Mouse (Mus musculus): ENCODE data around the gene Crot. TPM values are rescaled to one million over a fixed set of nuclear protein-coding genes. Genes with fewer than 3 reads are reported as not detected.
"Not testable (repeated sequence)": the region's sequence is repeated elsewhere in the genome, so short reads cannot be mapped to it uniquely, and the experiment has no call there.

The Crot gene
- polyA plus RNA-seq, 1 experiment from 2014 or later, result 17.3 TPM

GRCm38 (mm10) chr5:9032641-9033040, 35.5 kb upstream of the Crot start:
- no peak overlapping the region for H3K9ac ChIP-seq
- no peaks in the 10 kb centered on the region for H3K4me1 ChIP-seq
- no peak overlapping the region for H3K27ac ChIP-seq
- H3K9me3 ChIP-seq, result no peaks in the 10 kb centered on the region
- no peak overlapping the region for H3K4me3 ChIP-seq
- no peak overlapping the region for H3K4me2 ChIP-seq
- ATAC-seq (replicated peaks), result no peak
- 98% methylated on average over 1 of the region's 1 CpGs for WGBS
- H3K36me3 ChIP-seq (replicated peaks), result no peaks in the 10 kb centered on the region
- H3K27me3 ChIP-seq (replicated peaks), result no peaks in the 10 kb centered on the region

- Histone ChIP-seq H3K9ac (no peak overlapping the region), H3K27me3 (replicated peaks) (no peaks in the 10 kb centered on the region), H3K4me3 (no peak overlapping the region), H3K9me3 (no peaks in the 10 kb centered on the region), H3K4me2 (no peak overlapping the region), H3K4me1 (no peaks in the 10 kb centered on the region), H3K36me3 (replicated peaks) (no peaks in the 10 kb centered on the region), H3K27ac (no peak overlapping the region)
- ATAC-seq (replicated peaks), result no peak
- WGBS, result 94% methylated on average over 8 of the region's 8 CpGs
Measured at GRCm38 (mm10) chr5:9032101-9032590, 35.0 kb upstream of the Crot start.

DNA sequence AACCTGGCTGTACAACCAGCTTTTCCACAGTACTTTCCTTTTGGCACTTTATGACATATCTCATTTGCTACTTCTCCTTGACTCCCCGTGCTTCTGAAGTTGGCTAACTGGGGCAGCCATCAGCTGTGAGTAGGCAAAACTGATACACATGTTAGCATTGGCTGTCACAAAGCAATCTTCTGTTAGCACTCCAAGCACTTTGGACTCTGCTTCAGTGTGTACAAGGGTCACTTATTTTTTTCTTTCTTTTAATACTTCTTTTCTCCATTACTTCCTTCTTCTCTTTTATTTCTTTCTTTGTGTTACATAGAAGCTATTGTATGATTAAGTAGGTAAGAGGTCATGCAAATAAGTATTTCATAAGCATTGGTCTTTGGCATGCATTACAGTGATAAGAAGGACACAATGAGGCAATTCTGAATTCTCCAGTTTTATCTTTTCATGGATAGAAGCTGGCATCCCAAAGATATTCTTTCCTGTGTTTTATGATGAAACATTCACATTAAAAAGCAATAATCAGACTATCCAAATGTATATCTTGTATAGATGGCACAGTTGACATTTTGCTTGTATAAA, 31.2 kb upstream of the Crot start:
- Histone ChIP-seq H3K9ac (no peak overlapping the region), H3K36me3 (replicated peaks) (no peaks in the 10 kb centered on the region), H3K27ac (no peak overlapping the region), H3K4me1 (no peaks in the 10 kb centered on the region), H3K4me3 (no peak overlapping the region), H3K9me3 (no peaks in the 10 kb centered on the region), H3K4me2 (no peak overlapping the region), H3K27me3 (replicated peaks) (no peaks in the 10 kb centered on the region)
- no peak for ATAC-seq (replicated peaks)
- WGBS, result 74% methylated on average over 1 of the region's 1 CpGs

GRCm38 (mm10) chr5:9015352-9015751, 18.2 kb upstream of the Crot start:
- H3K4me3 ChIP-seq, result no peak overlapping the region
- no peaks in the 10 kb centered on the region for H3K4me1 ChIP-seq
- no peak overlapping the region for H3K4me2 ChIP-seq
- no peaks in the 10 kb centered on the region for H3K9me3 ChIP-seq
- 70% methylated on average over 3 of the region's 3 CpGs for WGBS
- no peak overlapping the region for H3K27ac ChIP-seq
- ATAC-seq (replicated peaks), result no peak
- no peaks in the 10 kb centered on the region for H3K27me3 ChIP-seq (replicated peaks)
- no peaks in the 10 kb centered on the region for H3K36me3 ChIP-seq (replicated peaks)
- no peak overlapping the region for H3K9ac ChIP-seq

DNA sequence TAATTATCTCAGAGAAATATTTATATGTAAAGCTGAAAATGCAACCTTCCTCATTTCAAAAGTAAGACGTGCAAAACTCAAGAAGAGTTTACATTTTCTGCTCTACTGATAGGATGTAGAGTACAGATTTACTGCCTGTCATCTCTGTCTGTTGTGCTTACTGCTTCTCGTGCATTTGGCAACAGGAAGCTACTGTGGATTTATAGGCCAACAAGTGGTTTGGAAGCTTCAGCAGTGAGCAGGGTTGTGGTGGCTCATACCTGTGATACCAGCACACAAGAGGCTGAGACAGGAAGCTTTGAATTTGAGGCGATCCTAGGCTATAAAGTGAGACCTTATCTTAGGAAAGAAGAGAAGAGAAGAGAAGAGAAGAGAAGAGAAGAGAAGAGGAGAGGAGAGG, 17.6 kb upstream of the Crot start:
- ATAC-seq (replicated peaks), result no peak
- WGBS, result 86% methylated on average over 3 of the region's 3 CpGs
- H3K36me3 ChIP-seq (replicated peaks), result no peaks in the 10 kb centered on the region
- H3K4me3 ChIP-seq, result no peak overlapping the region
- no peak overlapping the region for H3K27ac ChIP-seq
- no peak overlapping the region for H3K4me2 ChIP-seq
- no peak overlapping the region for H3K9ac ChIP-seq
- H3K9me3 ChIP-seq, result no peaks in the 10 kb centered on the region
- H3K4me1 ChIP-seq, result no peaks in the 10 kb centered on the region
- no peaks in the 10 kb centered on the region for H3K27me3 ChIP-seq (replicated peaks)

GRCm38 (mm10) chr5:9011374-9011773, 14.2 kb upstream of the Crot start:
- H3K9ac ChIP-seq, result no peak overlapping the region
- no peak overlapping the region for H3K4me3 ChIP-seq
- ATAC-seq (replicated peaks), result no peak
- H3K27me3 ChIP-seq (replicated peaks), result no peaks in the 10 kb centered on the region
- no peaks in the 10 kb centered on the region for H3K36me3 ChIP-seq (replicated peaks)
- H3K27ac ChIP-seq, result no peak overlapping the region
- H3K4me2 ChIP-seq, result no peak overlapping the region
- WGBS, result 56% methylated on average over 8 of the region's 8 CpGs
- H3K9me3 ChIP-seq, result no peaks in the 10 kb centered on the region
- H3K4me1 ChIP-seq, result no peaks in the 10 kb centered on the region

GRCm38 (mm10) chr5:9010166-9010565, 13.0 kb upstream of the Crot start:
- H3K4me1 ChIP-seq, result no peaks in the 10 kb centered on the region
- H3K27me3 ChIP-seq (replicated peaks), result no peaks in the 10 kb centered on the region
- H3K9me3 ChIP-seq, result no peaks in the 10 kb centered on the region
- no peak overlapping the region for H3K4me2 ChIP-seq
- H3K9ac ChIP-seq, result no peak overlapping the region
- no peak overlapping the region for H3K27ac ChIP-seq
- ATAC-seq (replicated peaks), result no peak
- no peaks in the 10 kb centered on the region for H3K36me3 ChIP-seq (replicated peaks)
- no peak overlapping the region for H3K4me3 ChIP-seq
- 93% methylated on average over 1 of the region's 1 CpGs for WGBS

GRCm38 (mm10) chr5:9006585-9006984, 9.5 kb upstream of the Crot start:
- H3K4me3 ChIP-seq; H3K27ac ChIP-seq; H3K4me1 ChIP-seq; ATAC-seq (replicated peaks); H3K36me3 ChIP-seq (replicated peaks); H3K4me2 ChIP-seq; H3K27me3 ChIP-seq (replicated peaks); H3K9ac ChIP-seq; H3K9me3 ChIP-seq: not testable (repeated sequence)
- WGBS, result 54% methylated on average over 3 of the region's 3 CpGs

DNA sequence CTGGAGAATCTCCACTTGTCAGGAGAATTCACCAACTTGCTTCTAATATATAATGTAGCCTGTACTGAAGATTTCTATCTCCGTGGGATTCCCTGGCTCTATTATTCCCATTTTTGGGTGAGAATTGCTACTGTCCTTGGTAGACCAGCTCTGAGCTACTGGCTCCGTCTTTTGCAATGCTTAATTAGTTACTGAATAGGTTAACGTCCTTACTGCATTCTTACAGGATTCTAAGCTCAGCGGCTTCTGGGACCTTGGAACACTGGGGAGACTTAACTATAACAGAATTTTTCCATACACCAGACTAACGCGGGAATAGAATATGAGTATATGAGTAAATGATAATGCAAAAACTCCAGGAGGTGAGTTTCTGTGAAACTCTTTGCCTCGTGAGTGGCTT, 2.9 kb upstream of the Crot start:
- not testable (repeated sequence) for H3K36me3 ChIP-seq (replicated peaks); H3K9ac ChIP-seq; H3K27ac ChIP-seq; ATAC-seq (replicated peaks); H3K9me3 ChIP-seq; H3K4me3 ChIP-seq; H3K27me3 ChIP-seq (replicated peaks); H3K4me2 ChIP-seq
- WGBS, result 12% methylated on average over 7 of the region's 7 CpGs
- peaks cover 11% of the 10 kb centered on the region for H3K4me1 ChIP-seq

- Histone ChIP-seq H3K27ac (no peak overlapping the region), H3K4me3 (no peak overlapping the region), H3K36me3 (replicated peaks) (no peaks in the 10 kb centered on the region), H3K9ac (no peak overlapping the region), H3K4me1 (peaks cover 11% of the 10 kb centered on the region), H3K9me3 (no peaks in the 10 kb centered on the region), H3K27me3 (replicated peaks) (no peaks in the 10 kb centered on the region), H3K4me2 (no peak overlapping the region)
- ATAC-seq (replicated peaks), result no peak
- 70% methylated on average over 4 of the region's 4 CpGs for WGBS
Measured at GRCm38 (mm10) chr5:8999108-8999507, 2.0 kb upstream of the Crot start.

GRCm38 (mm10) chr5:8997513-8997895, 380 bp upstream of the Crot start:
- H3K4me3 ChIP-seq, result peak overlapping the region; percentile 92
- H3K27me3 ChIP-seq (replicated peaks), result no peaks in the 10 kb centered on the region
- peak overlapping the region; percentile 86 for H3K4me2 ChIP-seq
- H3K36me3 ChIP-seq (replicated peaks), result no peaks in the 10 kb centered on the region
- 6% methylated on average over 8 of the region's 8 CpGs for WGBS
- H3K4me1 ChIP-seq, result peaks cover 11% of the 10 kb centered on the region
- ATAC-seq (replicated peaks), result peak; percentile 60
- H3K9ac ChIP-seq, result peak overlapping the region; percentile 80
- no peaks in the 10 kb centered on the region for H3K9me3 ChIP-seq
- H3K27ac ChIP-seq, result peak overlapping the region; percentile 87

- H3K27me3 ChIP-seq (replicated peaks), result no peaks in the 10 kb centered on the region
- peaks cover 11% of the 10 kb centered on the region for H3K4me1 ChIP-seq
- H3K4me3 ChIP-seq, result peak overlapping the region; percentile 92
- ATAC-seq (replicated peaks), result no peak
- H3K36me3 ChIP-seq (replicated peaks), result no peaks in the 10 kb centered on the region
- H3K9me3 ChIP-seq, result no peaks in the 10 kb centered on the region
- peak overlapping the region; percentile 80 for H3K9ac ChIP-seq
- peak overlapping the region; percentile 86 for H3K4me2 ChIP-seq
- 14% methylated on average over 13 of the region's 13 CpGs for WGBS
- H3K27ac ChIP-seq, result peak overlapping the region; percentile 87
Measured at GRCm38 (mm10) chr5:8995966-8996685, 998 bp downstream of the Crot start.

- no peak for ATAC-seq (replicated peaks)
- no peak overlapping the region for H3K9ac ChIP-seq
- WGBS, result 83% methylated on average over 16 of the region's 16 CpGs
Measured at GRCm38 (mm10) chr5:8991626-8992025, 5.5 kb downstream of the Crot start.

More at GRCm38 (mm10) chr5:8991626-8992025, 5.5 kb downstream of the Crot start:
- 0 out of 2 replicates have a peak, but pooled peaks cover 3% of the 10 kb centered on the region for H3K36me3 ChIP-seq (replicated peaks)
- H3K4me1 ChIP-seq, result peaks cover 9% of the 10 kb centered on the region
- H3K4me3 ChIP-seq, result no peak overlapping the region
- no peaks in the 10 kb centered on the region for H3K9me3 ChIP-seq
- H3K27me3 ChIP-seq (replicated peaks), result no peaks in the 10 kb centered on the region
- H3K4me2 ChIP-seq, result no peak overlapping the region
- no peak overlapping the region for H3K27ac ChIP-seq

Data from midbrain, embryonic 15.5 days (tissue).